Mouse (Mus musculus): Measurements from ENCODE around the gene Pus1.

- no peak for TF ChIP-seq POLR2A (IDR thresholded peaks at IDR 0.05; ENCODE audit: control insufficient read depth, low read depth, low read length)
- TF ChIP-seq CTCF (IDR thresholded peaks at IDR 0.05; ENCODE audit: control insufficient read depth, insufficient read depth, insufficient replicate concordance, low read depth, low read length) = no peak
These were observed 44.9 kb downstream of the Pus1 start for GRCm38 (mm10) chr5:110735606-110736005.
